Mouse (Mus musculus): ENCODE data around the gene Pabpn1l. TPM values are rescaled to one million over a fixed set of nuclear protein-coding genes. Genes with fewer than 3 reads are reported as not detected.
A peak's percentile ranks its signal among the peaks of the same experiment; 100 is the strongest.

Pabpn1l gene
- total RNA-seq (2014; fragmentation: Nextera tagmentation): not detected in 2 replicates
- total RNA-seq (2017): 0.11 TPM in 1 of 2 replicates, not detected in the other
- polyA plus RNA-seq (2012): not detected in 2 replicates

- Histone ChIP-seq H3K27me3 (ENCODE audit: insufficient read depth, low read length) (peaks cover 31% of the 10 kb centered on the region), H3K4me1 (ENCODE audit: insufficient read depth, low read depth, low read length) (peaks cover 34% of the 10 kb centered on the region), H3K4me3 (ENCODE audit: low read depth, low read length) (no peak within 1 kb of the TSS), H3K36me3 (replicated peaks) (peaks cover 11% of the 10 kb centered on the region), H3K9me3 (replicated peaks) (no peaks in the 10 kb centered on the region)
- no peak for TF ChIP-seq CTCF (IDR thresholded peaks at IDR 0.05; ENCODE audit: low read depth, low read length)
- TF ChIP-seq TAL1 (conservative IDR thresholded peaks at IDR 0.05; ENCODE audit: low read depth, low read length): no peak
- no peak for TF ChIP-seq POLR2AphosphoS5 (IDR thresholded peaks at IDR 0.05; ENCODE audit: insufficient replicate concordance, low read depth, low read length)
- TF ChIP-seq GATA1 (IDR thresholded peaks at IDR 0.05; ENCODE audit: borderline replicate concordance, low read length): no peak
- no peak for TF ChIP-seq GATA2 (IDR thresholded peaks at IDR 0.05; ENCODE audit: borderline replicate concordance, low read depth, low read length)
- ATAC-seq (ENCODE audit: extremely low read depth, insufficient number of reproducible peaks, low FRiP score, poor library complexity, severe bottlenecking) (no peak), DNase-seq (ENCODE audit: low spot score) (no peak)
Measured at GRCm38 (mm10) chr8:122622727-122623126, at the start of gene Pabpn1l. Gene Pabpn1l (minus strand): TSS chr8:122622739.

- no peak for DNase-seq (ENCODE audit: low spot score)
- no peaks in the 10 kb centered on the region for H3K9me3 ChIP-seq (replicated peaks)
- ATAC-seq (ENCODE audit: extremely low read depth, insufficient number of reproducible peaks, low FRiP score, poor library complexity, severe bottlenecking): no peak
- H3K4me1 ChIP-seq (ENCODE audit: insufficient read depth, low read depth, low read length): peaks cover 98% of the 10 kb centered on the region
- peaks cover 100% of the 10 kb centered on the region for H3K36me3 ChIP-seq (replicated peaks)
- H3K4me3 ChIP-seq (ENCODE audit: low read depth, low read length): no peak overlapping the region
- no peaks in the 10 kb centered on the region for H3K27me3 ChIP-seq (ENCODE audit: insufficient read depth, low read length)
- TF ChIP-seq GATA2 (IDR thresholded peaks at IDR 0.05; ENCODE audit: borderline replicate concordance, low read depth, low read length) (no peak), POLR2AphosphoS5 (IDR thresholded peaks at IDR 0.05; ENCODE audit: insufficient replicate concordance, low read depth, low read length) (no peak), CTCF (IDR thresholded peaks at IDR 0.05; ENCODE audit: low read depth, low read length) (no peak), TAL1 (conservative IDR thresholded peaks at IDR 0.05; ENCODE audit: low read depth, low read length) (no peak), GATA1 (IDR thresholded peaks at IDR 0.05; ENCODE audit: borderline replicate concordance, low read length) (no peak)
Measured at GRCm38 (mm10) chr8:122671894-122672293, 49.4 kb upstream of the Pabpn1l start.

GRCm38 (mm10) chr8:122670718-122671117, 48.2 kb upstream of the Pabpn1l start:
- TF ChIP-seq GATA1 (IDR thresholded peaks at IDR 0.05; ENCODE audit: borderline replicate concordance, low read length) (no peak), GATA2 (IDR thresholded peaks at IDR 0.05; ENCODE audit: borderline replicate concordance, low read depth, low read length) (no peak), POLR2AphosphoS5 (IDR thresholded peaks at IDR 0.05; ENCODE audit: insufficient replicate concordance, low read depth, low read length) (no peak), TAL1 (conservative IDR thresholded peaks at IDR 0.05; ENCODE audit: low read depth, low read length) (no peak), CTCF (IDR thresholded peaks at IDR 0.05; ENCODE audit: low read depth, low read length) (no peak)
- peak overlapping the region; percentile 17; the same call in 1 of the 2 replicates for H3K4me3 ChIP-seq (ENCODE audit: low read depth, low read length)
- H3K4me1 ChIP-seq (ENCODE audit: insufficient read depth, low read depth, low read length): peaks cover 98% of the 10 kb centered on the region
- ATAC-seq (ENCODE audit: extremely low read depth, insufficient number of reproducible peaks, low FRiP score, poor library complexity, severe bottlenecking): no peak
- no peak for DNase-seq (ENCODE audit: low spot score)
- no peaks in the 10 kb centered on the region for H3K9me3 ChIP-seq (replicated peaks)
- H3K36me3 ChIP-seq (replicated peaks): peaks cover 100% of the 10 kb centered on the region
- no peaks in the 10 kb centered on the region for H3K27me3 ChIP-seq (ENCODE audit: insufficient read depth, low read length)

- Histone ChIP-seq H3K9me3 (replicated peaks) (no peaks in the 10 kb centered on the region), H3K36me3 (replicated peaks) (peaks cover 100% of the 10 kb centered on the region), H3K4me3 (ENCODE audit: low read depth, low read length) (no peak overlapping the region; the same call in 1 of the 2 replicates), H3K27me3 (ENCODE audit: insufficient read depth, low read length) (no peaks in the 10 kb centered on the region), H3K4me1 (ENCODE audit: insufficient read depth, low read depth, low read length) (peaks cover 98% of the 10 kb centered on the region)
- ATAC-seq (ENCODE audit: extremely low read depth, insufficient number of reproducible peaks, low FRiP score, poor library complexity, severe bottlenecking): no peak
- no peak for TF ChIP-seq CTCF (IDR thresholded peaks at IDR 0.05; ENCODE audit: low read depth, low read length)
- TF ChIP-seq GATA2 (IDR thresholded peaks at IDR 0.05; ENCODE audit: borderline replicate concordance, low read depth, low read length): no peak
- no peak for TF ChIP-seq GATA1 (IDR thresholded peaks at IDR 0.05; ENCODE audit: borderline replicate concordance, low read length)
- no peak for TF ChIP-seq TAL1 (conservative IDR thresholded peaks at IDR 0.05; ENCODE audit: low read depth, low read length)
- no peak for TF ChIP-seq POLR2AphosphoS5 (IDR thresholded peaks at IDR 0.05; ENCODE audit: insufficient replicate concordance, low read depth, low read length)
- DNase-seq (ENCODE audit: low spot score): no peak
Measured at GRCm38 (mm10) chr8:122670001-122670400, 47.5 kb upstream of the Pabpn1l start.

GRCm38 (mm10) chr8:122669370-122669769, 46.8 kb upstream of the Pabpn1l start:
- DNase-seq (ENCODE audit: low spot score): no peak
- H3K9me3 ChIP-seq (replicated peaks): no peaks in the 10 kb centered on the region
- TF ChIP-seq POLR2AphosphoS5 (IDR thresholded peaks at IDR 0.05; ENCODE audit: insufficient replicate concordance, low read depth, low read length): no peak
- no peak for TF ChIP-seq GATA2 (IDR thresholded peaks at IDR 0.05; ENCODE audit: borderline replicate concordance, low read depth, low read length)
- no peak for TF ChIP-seq TAL1 (conservative IDR thresholded peaks at IDR 0.05; ENCODE audit: low read depth, low read length)
- TF ChIP-seq CTCF (IDR thresholded peaks at IDR 0.05; ENCODE audit: low read depth, low read length): no peak
- TF ChIP-seq GATA1 (IDR thresholded peaks at IDR 0.05; ENCODE audit: borderline replicate concordance, low read length): no peak
- H3K36me3 ChIP-seq (replicated peaks): peaks cover 100% of the 10 kb centered on the region
- H3K4me1 ChIP-seq (ENCODE audit: insufficient read depth, low read depth, low read length): peaks cover 98% of the 10 kb centered on the region
- no peak overlapping the region for H3K4me3 ChIP-seq (ENCODE audit: low read depth, low read length)
- no peaks in the 10 kb centered on the region for H3K27me3 ChIP-seq (ENCODE audit: insufficient read depth, low read length)
- ATAC-seq (ENCODE audit: extremely low read depth, insufficient number of reproducible peaks, low FRiP score, poor library complexity, severe bottlenecking): no peak

- no peak for ATAC-seq (ENCODE audit: extremely low read depth, insufficient number of reproducible peaks, low FRiP score, poor library complexity, severe bottlenecking)
- peaks cover 100% of the 10 kb centered on the region for H3K36me3 ChIP-seq (replicated peaks)
- peak overlapping the region; percentile 46; the same call in 1 of the 2 replicates for H3K4me3 ChIP-seq (ENCODE audit: low read depth, low read length)
- H3K27me3 ChIP-seq (ENCODE audit: insufficient read depth, low read length): no peaks in the 10 kb centered on the region
- no peak for DNase-seq (ENCODE audit: low spot score)
- TF ChIP-seq GATA1 (IDR thresholded peaks at IDR 0.05; ENCODE audit: borderline replicate concordance, low read length) (no peak), GATA2 (IDR thresholded peaks at IDR 0.05; ENCODE audit: borderline replicate concordance, low read depth, low read length) (no peak), CTCF (IDR thresholded peaks at IDR 0.05; ENCODE audit: low read depth, low read length) (no peak), POLR2AphosphoS5 (IDR thresholded peaks at IDR 0.05; ENCODE audit: insufficient replicate concordance, low read depth, low read length) (no peak), TAL1 (conservative IDR thresholded peaks at IDR 0.05; ENCODE audit: low read depth, low read length) (no peak)
- peaks cover 98% of the 10 kb centered on the region for H3K4me1 ChIP-seq (ENCODE audit: insufficient read depth, low read depth, low read length)
- H3K9me3 ChIP-seq (replicated peaks): no peaks in the 10 kb centered on the region
Measured at GRCm38 (mm10) chr8:122667854-122668253, 45.3 kb upstream of the Pabpn1l start.
